Mouse (Mus musculus): ENCODE results near the gene Olfr1062. TPM values are rescaled to one million over a fixed set of nuclear protein-coding genes. Genes with fewer than 3 reads are reported as not detected.

Gene Olfr1062
- polyA plus RNA-seq (2012; rRNA removed), result not detected in 2 replicates

GRCm38 (mm10) chr2:86426649-86427048 is at the start of gene Olfr1062:
Gene Olfr1062 (minus strand): TSS chr2:86426749.

DNA sequence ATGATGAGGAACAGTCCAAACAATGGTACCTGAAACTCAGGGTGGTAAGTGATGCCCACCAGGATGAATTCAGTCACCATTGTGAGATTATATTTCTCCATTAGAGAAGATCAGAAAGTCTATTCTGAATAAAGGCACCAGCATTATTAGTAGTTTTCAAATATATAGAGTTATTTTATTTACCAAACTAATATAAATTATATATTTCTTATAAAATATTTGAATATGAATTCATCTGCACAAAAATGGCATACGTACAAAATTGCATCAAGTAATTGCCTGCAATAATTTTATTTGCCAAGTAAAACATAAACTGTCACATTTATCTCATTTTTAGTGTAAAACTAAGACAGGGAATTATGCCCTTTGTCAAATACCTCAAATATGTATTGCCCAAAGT is 29.6 kb upstream of the Olfr1062 start, which contains the start of gene Olfr1066:
Gene Olfr1066, minus strand, starts transcription at position 101 of the 400 bp plus-strand sequence.

GRCm38 (mm10) chr2:86450491-86450890 is 23.9 kb upstream of the Olfr1062 start, which contains the start of gene Olfr1065:
Gene Olfr1065 (minus strand): TSS chr2:86450591.

DNA sequence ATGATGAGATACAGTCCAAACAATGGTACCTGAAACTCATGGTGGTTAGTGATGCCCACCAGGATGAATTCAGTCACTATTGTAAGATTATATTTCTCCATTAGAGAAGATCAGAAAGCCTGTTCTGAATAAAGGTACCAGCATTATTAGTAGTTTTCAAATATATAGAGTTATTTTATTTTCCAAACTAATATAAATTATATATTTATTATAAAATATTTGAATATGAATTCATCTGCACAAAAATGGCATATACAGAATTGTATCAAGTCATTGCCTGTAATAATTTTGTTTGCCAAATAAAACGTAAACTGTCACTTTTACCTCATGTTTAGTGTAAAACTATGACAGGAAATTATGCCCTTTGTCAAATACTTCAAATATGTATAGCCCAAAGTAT is 12.6 kb downstream of the Olfr1062 start, which contains the start of gene Olfr1061:
Gene Olfr1061, minus strand, starts transcription at position 101 of the 400 bp plus-strand sequence.

GRCm38 (mm10) chr2:86388461-86388860 is 38.1 kb downstream of the Olfr1062 start, which contains the start of gene Olfr1058:
Gene Olfr1058 (minus strand): TSS chr2:86388561.

GRCm38 (mm10) chr2:86378293-86378692 is 48.3 kb downstream of the Olfr1062 start, which contains the start of gene Olfr1057:
Gene Olfr1057 (minus strand): TSS chr2:86378393.

Other genes starting within 250 kb of the Olfr1062 start
- not detected in 2 replicates for gene Olfr1044, start 248.9 kb downstream of the Olfr1062 start, polyA plus RNA-seq (2012; rRNA removed)
- gene Olfr52, start 241.1 kb downstream of the Olfr1062 start, polyA plus RNA-seq (2012; rRNA removed), result not detected in 2 replicates
- gene Olfr1045, start 223.7 kb downstream of the Olfr1062 start, polyA plus RNA-seq (2012; rRNA removed), result not detected in 2 replicates
- not detected in 2 replicates for gene Olfr1046, start 207.4 kb downstream of the Olfr1062 start, polyA plus RNA-seq (2012; rRNA removed)
- not detected in 2 replicates for gene Olfr1047, start 195.3 kb downstream of the Olfr1062 start, polyA plus RNA-seq (2012; rRNA removed)
- not detected in 2 replicates for gene Olfr1048, start 186.5 kb downstream of the Olfr1062 start, polyA plus RNA-seq (2012; rRNA removed)
- not detected in 2 replicates for gene Olfr1049, start 168.4 kb downstream of the Olfr1062 start, polyA plus RNA-seq (2012; rRNA removed)
- gene Olfr1051, start 147.7 kb downstream of the Olfr1062 start, polyA plus RNA-seq (2012; rRNA removed), result not detected in 2 replicates
- gene Olfr1052, start 134.3 kb downstream of the Olfr1062 start, polyA plus RNA-seq (2012; rRNA removed), result not detected in 2 replicates
- gene Olfr1053, start 111.5 kb downstream of the Olfr1062 start, polyA plus RNA-seq (2012; rRNA removed), result not detected in 2 replicates
- gene Olfr1054, start 91.3 kb downstream of the Olfr1062 start, polyA plus RNA-seq (2012; rRNA removed), result not detected in 2 replicates
- gene Olfr1055, start 76.5 kb downstream of the Olfr1062 start, polyA plus RNA-seq (2012; rRNA removed), result not detected in 2 replicates
- not detected in 2 replicates for gene Olfr1056, start 64.3 kb downstream of the Olfr1062 start, polyA plus RNA-seq (2012; rRNA removed)
- gene Olfr1057, start 48.4 kb downstream of the Olfr1062 start, polyA plus RNA-seq (2012; rRNA removed), result not detected in 2 replicates
- not detected in 2 replicates for gene Olfr1058, start 38.2 kb downstream of the Olfr1062 start, polyA plus RNA-seq (2012; rRNA removed)
- not detected in 2 replicates for gene Olfr1061, start 12.7 kb downstream of the Olfr1062 start, polyA plus RNA-seq (2012; rRNA removed)
- gene Olfr1065, start 23.8 kb upstream of the Olfr1062 start, polyA plus RNA-seq (2012; rRNA removed), result not detected in 2 replicates
- gene Olfr1066, start 29.5 kb upstream of the Olfr1062 start, polyA plus RNA-seq (2012; rRNA removed), result not detected in 2 replicates
- gene Olfr228, start 60.6 kb upstream of the Olfr1062 start, polyA plus RNA-seq (2012; rRNA removed), result not detected in 2 replicates
- not detected in 2 replicates for gene Olfr1076, start 81.7 kb upstream of the Olfr1062 start, polyA plus RNA-seq (2012; rRNA removed)
- gene Olfr1079, start 115.7 kb upstream of the Olfr1062 start, polyA plus RNA-seq (2012; rRNA removed), result not detected in 2 replicates
- not detected in 2 replicates for gene Olfr1080, start 131.5 kb upstream of the Olfr1062 start, polyA plus RNA-seq (2012; rRNA removed)
- gene Olfr1082, start 172.2 kb upstream of the Olfr1062 start, polyA plus RNA-seq (2012; rRNA removed), result not detected in 2 replicates
- gene Olfr1084, start 213.0 kb upstream of the Olfr1062 start, polyA plus RNA-seq (2012; rRNA removed), result not detected in 2 replicates
- not detected in 2 replicates for gene Olfr1085, start 235.3 kb upstream of the Olfr1062 start, polyA plus RNA-seq (2012; rRNA removed)

All from stomach, adult 2 months (tissue).